Mouse (Mus musculus) kidney, adult 8-10 months (tissue): ENCODE measurements around the gene Runx2.

ENCODE experiments used
- DNase-seq, 2 experiments: peaks; one replicate each; pipeline ENCODE4 v3.0.0; 2022

Runx2 gene

DNA sequence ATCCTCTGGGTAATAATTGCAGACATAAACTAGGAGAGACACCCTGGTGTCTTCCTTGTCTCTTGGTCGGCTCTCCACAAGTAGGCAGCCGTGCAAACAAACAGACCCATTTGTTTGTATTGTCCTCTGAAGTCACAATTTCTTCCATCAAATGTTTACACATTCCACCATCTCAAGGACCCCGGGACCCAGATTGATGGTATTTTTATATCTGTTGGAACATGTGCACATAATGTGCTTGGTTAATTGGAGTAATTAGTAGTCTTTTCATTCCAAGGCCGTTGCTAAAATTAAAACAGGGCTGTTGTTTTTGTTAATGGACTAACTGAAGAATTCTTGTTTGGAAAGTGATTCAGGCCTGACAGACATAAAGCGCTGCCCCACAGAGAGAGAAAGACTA is 236.8 kb downstream of the Runx2 start:
- no peak for DNase-seq

DNA sequence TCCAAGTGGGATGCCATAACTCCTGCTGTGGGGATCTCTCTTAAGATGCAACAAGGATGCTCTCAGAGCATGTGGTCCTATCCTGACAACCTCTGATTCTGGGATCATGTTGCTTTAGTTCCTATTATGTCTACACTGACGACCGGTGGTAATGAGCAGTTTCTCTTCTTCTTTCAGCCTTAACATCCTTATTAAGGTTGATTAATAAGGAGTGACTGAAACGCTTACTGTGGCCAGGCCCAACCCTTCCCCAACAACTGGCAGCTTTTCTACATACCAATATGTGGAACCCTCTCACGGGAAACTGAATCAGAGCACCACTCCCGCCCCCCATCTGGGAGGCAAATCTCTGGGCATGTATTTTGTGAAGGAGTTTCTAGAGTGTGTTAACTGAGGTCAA is 243.7 kb downstream of the Runx2 start:
- no peak for DNase-seq

DNA sequence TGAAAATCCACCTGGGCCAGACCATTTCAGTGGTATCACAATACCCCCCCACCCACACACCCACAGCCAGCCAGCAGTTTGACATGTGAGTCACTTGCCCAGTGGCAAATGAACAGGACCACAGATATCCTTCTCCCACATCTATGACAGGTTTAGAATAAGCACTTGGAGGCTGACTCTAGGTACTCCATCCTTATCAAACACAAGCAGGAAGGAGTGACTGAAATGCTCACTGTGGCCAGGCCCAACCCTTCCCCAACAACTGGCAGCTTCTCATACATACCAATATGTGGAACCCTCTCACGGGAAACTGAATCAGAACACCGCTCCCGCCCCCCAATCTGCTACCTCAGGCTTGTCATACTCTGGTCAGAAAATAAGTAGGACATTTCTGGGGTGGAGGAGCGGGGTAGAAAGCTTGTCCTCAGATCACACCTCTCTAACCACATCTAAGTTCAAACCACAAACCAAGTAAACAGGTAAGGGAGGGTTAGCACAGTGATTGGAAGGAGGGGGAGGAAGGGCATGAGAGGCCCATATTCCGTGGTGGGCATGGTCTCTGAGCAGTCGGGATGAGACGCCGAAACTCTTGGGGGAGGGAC is 245.5 kb downstream of the Runx2 start:
- DNase-seq = no peak

DNA sequence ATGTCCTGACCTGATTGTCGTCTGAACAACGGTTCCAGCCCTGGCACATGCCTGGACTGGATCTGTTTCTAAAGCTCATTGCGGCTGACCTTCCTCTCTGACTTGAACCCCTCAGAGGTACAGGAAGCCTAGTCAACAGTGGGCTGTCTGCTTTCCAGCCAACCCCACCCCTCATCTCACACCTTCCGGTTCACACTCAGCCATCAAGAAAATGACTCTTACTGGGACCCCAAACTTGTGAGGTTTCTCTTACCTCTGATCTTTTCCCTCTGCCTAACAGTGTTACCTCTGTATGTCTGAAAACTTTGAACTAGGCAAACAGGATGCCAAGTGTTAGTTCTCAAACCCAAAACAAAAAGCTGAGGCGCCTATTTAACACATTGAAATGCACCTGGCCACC is 247.6 kb downstream of the Runx2 start:
- DNase-seq = no peak

DNA sequence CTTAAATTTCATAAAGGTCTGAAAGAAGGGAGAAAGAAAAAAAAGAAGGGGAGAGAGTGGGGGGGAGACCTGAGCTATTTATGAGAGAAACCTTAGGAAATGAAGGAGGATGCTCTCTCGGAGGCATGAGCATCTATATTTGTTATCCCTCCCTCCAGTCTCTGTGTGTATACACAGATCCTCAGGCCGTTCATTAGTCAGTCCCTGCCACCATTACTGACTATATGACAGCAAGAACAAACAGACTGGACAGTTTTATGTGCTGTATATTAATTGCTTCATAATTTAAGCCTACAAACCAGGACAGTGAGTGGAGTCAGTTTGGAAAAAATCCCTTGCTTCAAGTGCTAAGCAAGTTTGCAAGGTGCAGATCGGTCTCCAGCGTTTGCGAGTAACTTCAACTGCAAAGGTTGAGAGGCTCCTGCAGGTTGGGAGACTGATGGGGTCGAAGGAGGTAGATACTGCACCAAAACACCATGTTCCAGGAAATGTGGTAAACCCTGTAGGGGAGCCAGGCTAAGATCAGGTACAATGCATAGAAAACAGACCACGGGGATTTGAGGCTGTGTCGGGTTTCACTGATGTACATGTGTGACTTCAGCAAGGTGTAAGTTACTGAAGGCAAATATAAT is 248.6 kb downstream of the Runx2 start:
- DNase-seq = no peak

DNA sequence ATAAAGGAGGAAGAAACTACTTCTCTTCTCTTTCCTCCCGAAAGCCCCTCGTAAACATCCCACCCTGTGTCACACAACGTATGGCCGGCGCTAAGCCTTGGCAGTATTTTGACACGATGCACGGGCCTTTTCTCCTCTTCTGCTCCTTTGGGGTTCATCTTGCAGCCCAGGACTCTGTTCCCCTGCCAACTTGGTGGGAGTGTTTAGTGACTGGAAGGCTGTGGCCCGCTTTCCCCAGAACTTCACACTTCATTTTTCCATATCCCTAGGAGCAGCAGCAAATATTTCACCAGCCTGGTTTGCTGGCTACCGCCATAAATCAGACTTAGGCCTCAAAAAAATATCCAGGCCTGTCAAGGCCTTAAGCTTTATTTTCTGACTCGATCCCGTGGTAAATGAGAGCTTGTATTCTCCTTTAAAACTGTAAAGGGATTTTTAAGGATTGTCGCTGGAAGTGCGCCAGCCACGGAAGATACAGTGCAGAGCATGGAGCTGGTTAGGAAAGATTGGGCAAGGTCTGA is 249.2 kb downstream of the Runx2 start:
- no peak for DNase-seq

DNA sequence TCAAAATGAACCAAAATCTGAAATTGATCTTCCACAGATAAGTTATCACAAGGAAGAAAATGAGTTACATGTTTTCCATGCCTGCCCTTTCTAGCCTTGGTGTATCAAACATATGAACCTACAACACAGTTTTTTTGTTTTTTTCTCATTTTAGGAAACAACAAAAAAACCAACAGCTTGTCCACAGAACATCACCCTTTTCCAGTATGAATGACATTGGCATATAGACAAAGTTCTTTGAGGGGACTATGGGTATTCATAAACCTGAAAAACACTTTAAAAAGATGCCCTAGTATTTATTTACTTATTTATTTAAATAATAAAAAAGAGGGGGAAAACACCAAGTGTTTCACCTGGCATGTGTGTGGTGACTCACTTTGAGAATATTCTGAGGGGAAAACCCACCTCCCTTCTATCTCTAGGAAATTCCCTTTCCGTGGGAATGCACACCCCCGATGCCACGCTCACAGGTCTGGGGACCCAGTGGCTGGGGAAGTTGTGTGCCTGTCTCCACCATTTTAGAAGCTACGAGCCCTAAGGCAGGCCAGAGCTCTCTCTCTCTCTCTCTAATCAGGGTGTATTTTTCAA is 249.9 kb downstream of the Runx2 start:
- no peak for DNase-seq

DNA sequence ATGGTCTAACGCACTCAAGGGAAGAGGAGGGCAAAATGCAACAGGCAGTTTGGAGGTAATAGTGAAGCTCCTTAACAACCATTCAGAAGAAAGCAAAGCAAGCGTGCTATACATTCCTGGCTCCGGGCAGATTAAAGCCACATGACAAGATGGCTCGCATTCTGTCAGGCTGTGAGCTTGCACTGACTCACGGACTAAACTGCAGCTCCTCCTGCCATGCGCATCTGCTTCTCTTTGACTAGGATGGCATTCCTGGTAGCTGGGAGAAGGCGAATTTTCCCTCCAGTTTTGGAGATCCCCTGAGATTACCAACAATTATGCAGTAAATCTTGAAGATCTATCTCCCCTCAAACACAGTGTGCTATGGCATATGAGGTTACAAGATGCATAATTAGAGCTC is 254.6 kb downstream of the Runx2 start:
- no peak for DNase-seq

DNA sequence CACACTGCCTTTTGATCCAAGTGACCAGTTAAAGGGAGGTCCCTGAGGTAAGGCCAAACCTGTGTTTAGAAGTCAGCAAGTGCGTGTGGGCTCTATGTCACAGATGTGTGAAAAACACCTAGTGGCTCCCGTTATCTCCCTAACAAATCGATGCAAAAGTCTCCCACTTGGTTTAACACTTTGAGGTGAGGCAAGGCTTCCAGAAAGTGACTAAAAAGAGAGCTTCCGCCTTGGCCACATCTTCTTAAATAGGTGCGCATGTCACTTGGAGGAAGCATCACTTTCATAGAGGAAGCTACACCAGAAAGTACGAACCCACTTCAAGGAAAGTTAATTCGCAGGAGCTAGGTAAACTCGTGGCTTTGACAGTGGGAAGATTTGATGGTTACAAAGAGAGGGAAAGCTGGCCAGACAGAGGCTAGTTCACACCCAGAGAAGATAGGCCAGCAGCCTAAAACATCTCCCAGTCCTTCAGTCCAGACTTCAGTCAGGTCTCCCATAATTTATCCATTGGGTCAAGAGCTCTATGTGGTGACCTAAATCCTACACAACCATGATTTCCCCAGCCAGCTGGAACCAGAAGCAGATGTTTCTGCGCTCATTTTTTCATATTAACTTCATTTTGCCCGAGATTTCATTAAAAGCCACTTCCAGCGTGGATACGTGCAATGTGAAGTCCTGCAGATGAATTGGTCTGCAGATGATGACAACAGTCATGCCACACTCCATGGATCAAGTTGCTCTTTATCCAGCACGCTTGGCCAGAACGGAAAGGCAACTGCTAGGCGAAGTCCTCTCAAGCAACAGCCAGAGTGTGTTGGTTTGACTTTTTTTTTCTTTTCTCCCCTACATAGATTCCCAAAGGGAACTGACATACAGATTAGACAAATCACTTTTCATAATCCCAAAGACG is 257.1 kb downstream of the Runx2 start:
- no peak for DNase-seq

DNA sequence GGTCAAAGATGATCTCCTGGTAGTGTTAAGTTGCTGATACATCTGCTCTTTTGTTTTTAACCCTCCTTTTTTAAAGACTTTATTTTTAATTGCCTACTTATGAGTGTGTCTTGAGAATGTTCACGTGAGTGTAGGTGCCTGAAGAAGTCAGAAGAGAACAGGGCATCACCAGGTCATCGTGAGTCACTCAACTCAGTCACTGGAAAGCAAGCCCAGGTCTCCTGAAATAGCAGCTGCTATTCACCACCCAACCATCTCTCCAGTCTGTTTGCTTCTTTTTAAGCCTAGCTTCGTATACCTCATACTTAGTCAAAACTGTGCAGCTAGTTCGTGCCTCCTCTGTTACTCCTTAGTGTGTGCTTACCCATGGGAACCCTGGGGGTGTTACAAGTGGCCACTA is 259.7 kb downstream of the Runx2 start:
- no peak for DNase-seq

DNA sequence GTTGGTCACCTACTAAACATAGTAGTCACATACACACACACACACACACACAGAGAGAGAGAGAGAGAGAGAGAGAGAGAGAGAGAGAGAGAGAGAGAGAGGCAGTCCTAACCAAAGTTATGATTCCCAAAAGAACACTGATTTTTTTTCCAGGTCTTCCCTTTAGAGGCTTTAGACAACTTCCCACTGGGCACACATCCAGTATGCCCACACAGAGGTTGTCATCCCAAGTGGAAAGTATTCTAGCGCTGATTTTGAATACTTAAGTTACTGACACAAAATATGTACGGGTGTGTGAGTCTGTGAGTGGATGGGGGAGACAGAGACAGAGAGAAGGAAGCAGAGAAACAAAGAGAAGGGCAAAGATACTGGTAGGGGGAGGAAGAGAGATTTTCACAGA is 265.0 kb downstream of the Runx2 start:
- no peak for DNase-seq

DNA sequence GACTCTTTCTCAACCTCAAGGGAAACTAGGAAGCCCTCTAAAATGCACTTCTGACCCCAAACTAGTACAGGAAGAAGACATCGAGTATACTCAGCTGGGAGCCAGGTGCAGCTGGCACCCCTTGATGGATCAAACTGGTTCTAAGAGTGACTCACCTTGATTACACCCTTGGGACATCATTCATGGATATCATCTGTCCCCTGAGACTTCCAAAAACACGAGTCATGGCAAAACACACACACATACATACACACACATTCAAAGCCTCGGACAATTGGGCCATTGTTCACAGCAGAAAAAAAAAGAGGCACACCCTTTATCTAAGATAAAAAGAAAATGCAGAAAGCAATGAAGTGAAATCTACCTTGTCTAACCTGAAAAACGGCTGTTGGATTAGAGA is 266.7 kb downstream of the Runx2 start:
- DNase-seq = no peak

DNA sequence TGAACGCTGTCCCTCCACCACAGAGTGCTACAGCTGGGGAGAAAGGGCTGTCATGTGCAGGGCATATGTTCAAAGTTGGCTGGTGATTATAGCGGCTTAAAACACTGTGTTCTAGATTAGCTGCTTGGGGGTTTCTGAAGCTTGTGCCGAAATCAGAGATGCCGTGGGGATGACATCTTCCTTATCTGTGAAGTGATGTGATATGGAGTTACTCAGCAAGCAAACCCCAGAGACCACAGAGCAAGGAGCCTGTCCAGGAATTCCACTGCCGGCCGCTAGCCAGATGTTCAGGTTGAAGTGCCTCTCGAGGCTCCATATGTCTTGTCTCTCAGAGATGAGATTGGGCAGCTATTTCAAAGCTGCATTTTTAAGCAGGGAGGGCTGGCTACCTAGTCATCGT is 267.8 kb downstream of the Runx2 start:
- no peak for DNase-seq

DNA sequence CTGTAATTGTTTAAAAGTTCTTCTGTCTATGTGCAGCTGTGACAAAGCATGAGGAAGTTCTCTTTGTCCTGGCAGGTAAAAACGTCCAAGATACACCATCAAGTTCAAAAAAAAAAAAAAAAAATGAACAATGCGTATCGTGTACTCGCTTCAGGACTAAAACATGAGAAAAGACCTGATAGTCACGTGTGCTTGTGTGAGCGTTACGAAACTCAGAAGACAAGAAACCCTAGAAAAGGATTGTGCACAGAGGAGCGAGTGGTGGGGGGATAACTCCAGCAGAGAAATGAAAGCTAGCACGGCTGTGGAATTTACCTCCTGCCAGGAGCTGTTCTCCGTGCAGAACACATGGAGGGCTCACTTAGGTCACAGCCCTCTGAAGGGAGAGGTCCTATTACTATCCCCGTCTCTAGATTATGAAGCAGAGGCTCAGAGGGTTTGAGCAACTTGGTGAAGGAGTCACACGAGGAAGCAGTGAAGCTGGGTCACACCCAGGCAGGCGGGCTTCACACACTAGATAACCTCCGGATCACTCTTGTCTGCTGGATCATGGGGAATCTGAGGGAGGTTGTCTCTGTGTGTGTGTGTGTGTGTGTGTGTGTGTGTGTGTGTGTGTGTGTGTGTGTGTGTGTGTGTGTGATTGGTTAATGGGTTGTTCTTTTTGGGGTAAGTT is 269.3 kb downstream of the Runx2 start:
- DNase-seq = no peak

DNA sequence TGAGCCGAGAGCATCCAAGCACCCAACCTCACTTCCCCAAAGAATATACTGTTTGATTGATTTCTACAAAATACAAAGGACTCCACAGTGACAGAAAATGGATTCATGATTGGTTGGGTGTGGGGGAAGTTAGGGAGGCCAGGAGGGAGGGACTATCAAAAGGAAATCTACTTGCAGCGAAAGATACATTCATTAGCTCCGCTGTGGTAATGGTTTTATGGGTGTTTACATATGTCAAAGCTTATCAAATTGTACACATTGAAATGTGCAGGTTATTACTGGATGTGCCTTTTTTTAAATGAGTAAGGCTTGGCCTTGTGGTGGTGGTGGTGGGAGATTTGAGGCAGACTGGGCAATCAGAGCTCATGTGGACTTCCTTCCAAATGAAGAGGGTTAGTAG is 271.9 kb downstream of the Runx2 start:
- no peak for DNase-seq

DNA sequence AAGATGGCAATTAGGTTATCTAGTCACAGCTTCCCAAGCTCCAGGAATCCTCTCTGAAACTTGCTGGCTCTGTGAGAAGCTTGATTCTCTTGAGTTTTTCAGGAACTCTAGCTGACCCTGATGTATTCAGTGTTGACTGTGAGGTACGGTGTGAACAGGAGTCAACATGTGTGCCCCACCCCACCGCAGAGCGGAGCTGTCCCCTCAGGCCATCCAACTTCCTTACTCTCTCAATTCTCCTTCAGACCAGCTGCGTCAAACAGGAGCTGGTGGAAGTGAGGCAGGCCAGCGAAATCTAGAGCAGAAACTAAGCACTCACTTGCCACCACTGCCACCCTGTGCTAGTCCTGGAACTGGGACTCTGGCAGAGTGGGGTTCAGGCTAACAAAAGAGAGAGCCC is 273.9 kb downstream of the Runx2 start:
- no peak for DNase-seq

DNA sequence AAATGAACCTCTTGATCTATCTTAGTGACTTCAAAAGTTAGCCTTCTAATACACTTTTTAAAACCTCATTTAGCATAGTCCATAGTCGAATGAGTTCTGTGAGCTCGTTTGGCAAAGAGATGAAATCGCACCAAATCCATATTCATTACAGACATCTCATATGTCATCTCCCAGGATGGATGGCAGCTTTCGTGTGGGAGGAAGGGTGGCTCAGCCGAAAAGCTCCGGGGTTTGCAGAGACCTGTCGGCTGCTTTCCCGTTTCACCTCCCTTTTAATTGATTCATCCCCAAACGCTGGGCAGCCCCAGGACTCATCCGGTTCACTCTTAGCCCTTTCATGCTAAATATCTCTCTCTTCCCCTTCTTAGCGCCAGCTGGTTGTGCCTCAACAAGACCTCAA is 275.7 kb downstream of the Runx2 start:
- DNase-seq = no peak

DNA sequence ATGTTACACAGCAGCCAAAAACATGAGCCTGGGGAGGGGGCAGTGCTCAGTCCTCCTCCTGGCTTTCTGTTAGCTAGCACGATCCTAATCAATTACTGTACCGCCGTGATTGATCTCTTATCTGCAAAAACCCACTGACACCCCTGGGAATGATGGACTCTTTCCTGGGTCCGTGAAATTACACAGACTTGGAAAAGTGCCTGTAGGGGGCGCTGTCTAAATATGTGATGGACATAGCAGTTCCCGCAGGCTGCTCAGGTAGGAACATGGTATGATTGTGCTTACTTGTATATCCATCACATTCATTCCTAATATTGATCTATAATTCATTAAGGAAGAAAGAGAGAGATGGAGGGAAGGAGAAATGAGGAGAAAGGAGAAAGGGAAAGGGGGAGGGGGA is 284.6 kb downstream of the Runx2 start:
- DNase-seq = peak in 1 of 2 experiments; percentile 22

DNA sequence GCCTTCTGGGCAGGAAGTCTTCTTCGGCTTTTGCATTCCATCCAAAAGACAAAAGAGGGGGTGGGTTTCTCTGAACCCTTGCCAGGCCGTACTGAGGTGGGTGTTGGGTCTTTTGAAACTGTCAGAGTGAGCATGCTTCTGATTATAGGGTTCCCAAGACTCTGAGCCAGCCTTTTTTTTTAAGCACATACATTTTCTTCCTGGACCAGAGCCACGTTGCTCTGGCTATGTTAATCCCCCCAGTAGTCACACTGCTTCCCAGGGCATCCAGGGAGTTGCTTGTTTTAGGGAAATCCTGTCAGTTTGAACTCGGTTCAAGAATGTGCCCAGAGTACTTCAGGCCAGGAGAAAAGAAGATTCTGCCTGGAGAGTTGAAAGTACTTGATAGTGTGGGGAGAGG is 286.0 kb downstream of the Runx2 start:
- DNase-seq = no peak

DNA sequence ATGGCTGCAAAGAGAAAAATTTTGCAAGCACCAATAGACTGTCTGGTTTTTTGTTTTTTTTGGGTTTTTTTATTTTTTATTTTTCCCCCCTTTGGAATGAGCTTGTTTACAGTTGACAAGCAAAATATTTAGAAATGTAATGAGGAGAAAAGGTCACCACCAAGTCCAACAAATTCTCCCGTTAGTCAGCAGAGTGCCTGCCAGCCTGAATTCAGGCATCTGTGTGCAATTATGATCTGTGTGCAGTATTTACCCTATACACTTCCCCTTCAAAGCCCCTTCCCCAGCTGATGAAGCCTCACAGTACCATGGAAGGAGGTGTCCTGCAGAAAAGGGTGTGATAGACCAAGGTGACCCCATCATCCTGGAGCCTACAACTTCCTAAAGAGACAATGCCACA is 290.5 kb downstream of the Runx2 start:
- DNase-seq = no peak

DNA sequence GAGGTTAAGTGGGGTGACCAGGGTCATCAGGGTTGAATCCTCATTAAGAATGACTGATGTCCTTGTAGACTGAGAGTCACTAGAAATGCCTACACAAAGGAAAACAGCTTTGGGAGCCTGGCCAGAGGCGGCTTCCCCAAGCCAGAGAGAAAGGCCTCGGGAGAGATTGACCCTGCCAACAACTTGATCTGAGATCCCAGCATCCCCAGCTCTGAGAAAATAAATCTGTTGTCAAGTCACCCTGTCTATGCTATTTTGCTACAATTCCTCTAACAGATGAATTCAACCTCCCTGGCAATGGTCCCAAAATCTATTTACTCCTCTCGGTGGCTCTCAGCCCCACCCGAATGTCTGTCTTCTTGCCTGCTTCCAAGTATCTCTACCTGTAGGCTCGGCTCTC is 291.7 kb downstream of the Runx2 start:
- peak in 1 of 2 experiments; percentile 6 for DNase-seq

DNA sequence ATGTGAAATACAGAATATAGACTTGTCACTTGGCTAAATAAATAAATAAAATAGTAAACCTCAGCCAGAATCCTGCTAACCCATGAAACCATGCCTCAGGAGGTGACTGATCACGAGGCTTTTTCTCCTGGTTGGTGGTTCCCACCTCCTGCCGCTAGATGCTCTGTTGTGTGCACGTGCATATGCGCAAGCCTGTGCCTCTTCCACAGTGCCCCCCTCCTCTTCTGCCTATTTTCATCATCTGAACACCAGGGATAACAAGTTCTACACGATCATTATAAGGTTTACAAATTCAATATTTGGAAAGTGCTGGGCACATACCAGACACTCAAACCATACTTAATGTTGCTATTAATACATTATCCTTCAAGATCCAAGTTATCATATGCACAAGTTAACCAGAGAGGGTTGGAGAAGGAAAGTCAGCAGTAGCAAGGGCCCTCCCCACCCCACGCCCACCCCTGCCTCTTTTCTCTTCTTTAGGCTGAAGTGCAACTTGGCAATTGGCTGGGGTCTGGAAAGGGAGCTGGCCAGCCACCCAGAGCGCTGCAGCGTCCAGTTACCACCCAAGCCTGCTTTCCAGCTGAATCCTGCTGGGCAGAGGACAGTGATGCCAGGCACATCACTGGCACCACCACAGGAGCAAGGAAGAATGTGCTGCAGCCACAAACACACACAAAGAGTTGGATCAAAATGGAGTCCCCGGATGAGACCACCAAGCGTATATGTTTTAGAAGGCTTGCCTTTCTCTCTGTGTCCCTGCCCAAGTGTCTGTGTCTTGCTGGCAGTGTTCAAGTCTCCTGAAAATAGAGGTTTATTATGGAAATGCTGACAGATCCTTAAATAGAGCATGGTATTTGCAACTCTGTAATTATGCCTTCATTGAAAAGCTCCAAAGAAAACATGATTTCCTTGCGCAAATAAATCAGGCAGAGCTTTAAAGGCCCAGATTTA is 294.2 kb downstream of the Runx2 start:
- DNase-seq = no peak
